Mouse (Mus musculus) spleen, adult 2 months (tissue): ENCODE measurements around the gene Zfp786.

ENCODE experiments used
- CTCF ChIP-seq: fragments of 200-500 bp; IDR thresholded peaks from 2 replicates; pipeline ENCODE4 v1.5.1; 2011; ENCODE audit warnings: mild to moderate bottlenecking, inconsistent platforms; ENCODE audit not compliant: insufficient read depth, insufficient read length, insufficient replicate concordance; ENCODE audit errors: extremely low read depth
- POLR2A ChIP-seq: fragments of 200-500 bp; IDR thresholded peaks from 2 replicates; pipeline ENCODE4 v1.6.1; 2011; ENCODE audit warnings: low read depth, low read length, inconsistent platforms

DNA sequence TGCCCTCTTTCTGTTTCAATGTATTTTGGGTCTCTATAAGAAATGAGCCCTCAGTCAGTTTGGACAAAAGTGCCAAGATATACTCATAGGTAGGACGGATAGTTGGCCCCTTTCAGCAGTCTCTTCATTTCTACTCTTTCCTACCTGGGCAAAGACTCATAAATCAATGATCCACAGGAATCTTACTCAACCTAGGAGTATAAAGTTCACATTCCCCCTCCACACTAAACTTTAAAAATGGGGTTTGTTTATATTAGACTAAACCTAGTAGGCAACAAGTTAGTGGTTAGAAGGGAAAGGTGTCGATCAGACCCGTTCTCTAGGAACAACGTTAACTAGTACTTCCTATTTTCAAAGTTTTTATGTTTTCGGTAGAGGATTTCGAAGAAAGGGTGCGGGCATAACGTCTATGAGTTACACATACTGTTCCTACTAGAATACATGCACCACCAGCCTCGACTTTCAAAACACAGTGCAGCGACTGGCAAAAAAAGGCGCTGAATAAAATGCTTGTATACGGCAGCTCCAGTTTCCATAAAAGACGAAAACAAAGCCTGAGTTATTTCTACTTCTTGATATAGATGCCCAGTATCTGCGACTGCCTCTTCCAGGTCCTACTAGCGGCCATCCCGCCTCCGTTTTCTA, 18.3 kb downstream of the Zfp786 start:
- no peak for TF ChIP-seq CTCF
- no peak for TF ChIP-seq POLR2A
